Mouse (Mus musculus) forebrain, embryonic 14.5 days (tissue): ENCODE results near the gene Mcoln1. TPM values are rescaled to one million over a fixed set of nuclear protein-coding genes. Genes with fewer than 3 reads are reported as not detected.
A peak's percentile ranks its signal among the peaks of the same experiment; 100 is the strongest.

Experiments used
- ATAC-seq: fragments of 200-750 bp; cut with Nextera tagmentation; 2 replicates; pipeline ENCODE4 v1.8.0; 2017; ENCODE audit warnings: mild to moderate bottlenecking, moderate library complexity
- DNase-seq: peaks from one replicate; pipeline ENCODE4 v3.0.0-alpha.2; 2015; ENCODE audit warnings: low spot score
- H3K27ac ChIP-seq: fragments of 300-500 bp; sonication (generic); 2 replicates; pipeline ENCODE4 v1.5.1; 2014; ENCODE audit warnings: low read depth, mild to moderate bottlenecking, control low read depth, low read length, moderate library complexity
- H3K27me3 ChIP-seq: fragments of 300-500 bp; sonication (generic); replicated peaks from 2 replicates; pipeline ENCODE4 v1.6.1; 2014; ENCODE audit warnings: low read length, control low read depth, mixed read lengths; ENCODE audit not compliant: control insufficient read depth, insufficient read depth
- H3K36me3 ChIP-seq: fragments of 300-500 bp; sonication (generic); 2 replicates; pipeline ENCODE4 v1.6.1; 2014; ENCODE audit warnings: low read length, control low read depth; ENCODE audit not compliant: control insufficient read depth, insufficient read depth
- H3K4me1 ChIP-seq: fragments of 300-500 bp; sonication (generic); 2 replicates; pipeline ENCODE4 v1.6.1; 2014; ENCODE audit warnings: antibody characterized with exemption, low read length, control low read depth; ENCODE audit not compliant: control insufficient read depth, insufficient read depth
- H3K4me2 ChIP-seq: fragments of 300-500 bp; sonication (generic); 2 replicates; pipeline ENCODE4 v1.6.1; 2014; ENCODE audit warnings: mild to moderate bottlenecking, control low read depth, low read length
- H3K4me3 ChIP-seq: fragments of 300-500 bp; sonication (generic); 2 replicates; pipeline ENCODE4 v1.5.1; 2014; ENCODE audit warnings: low read depth, low read length, control low read depth
- H3K9ac ChIP-seq: fragments of 300-500 bp; sonication (generic); 2 replicates; pipeline ENCODE4 v1.6.1; 2014; ENCODE audit warnings: mild to moderate bottlenecking, low read length, control low read depth, moderate library complexity
- H3K9me3 ChIP-seq: fragments of 300-500 bp; sonication (generic); replicated peaks from 2 replicates; pipeline ENCODE4 v1.6.1; 2016; ENCODE audit warnings: low read length, control low read depth, mixed read lengths; ENCODE audit not compliant: control insufficient read depth
- WGBS: fragments of 180-500 bp; shearing (Covaris S2); extraction: QIAGEN DNeasy Blood & Tissue Kit; methylation state at CpG from one replicate; pipeline ENCODE4 v1.1.7; 2014; 5-methylcytosine and 5-hydroxymethylcytosine counted together
- polyA plus RNA-seq: library from polyadenylated mRNA; unstranded; fragments of >200 nt; fragmentation: Nextera tagmentation; extraction: Ambion mirVana; gene quantifications from 2 replicates; pipeline ENCODE4 v1.2.1, GENCODE M21; 2014

The Mcoln1 gene
- polyA plus RNA-seq, 1 experiment from 2014 or later: 50.5 TPM

- H3K9ac ChIP-seq: peak within 1 kb of the TSS; percentile 59
- H3K27me3 ChIP-seq: no peaks in the 10 kb centered on the region
- H3K36me3 ChIP-seq: peaks cover 38% of the 10 kb centered on the region
- ATAC-seq (peak; percentile 77), DNase-seq (peak; percentile 90)
- H3K9me3 ChIP-seq: no peaks in the 10 kb centered on the region
- peak within 1 kb of the TSS; percentile 32 for H3K4me3 ChIP-seq
- H3K4me2 ChIP-seq: peak within 1 kb of the TSS; percentile 67
- peak within 1 kb of the TSS; percentile 58 for H3K27ac ChIP-seq
- WGBS: under 1% methylated on average over 25 of the region's 25 CpGs
- no peaks in the 10 kb centered on the region for H3K4me1 ChIP-seq
Observed at GRCm38 (mm10) chr8:3515260-3515671, 15.0 kb downstream of the Mcoln1 start, which contains the start of gene Pnpla6. Gene Pnpla6, plus strand, starts transcription at chr8:3515384.

DNA sequence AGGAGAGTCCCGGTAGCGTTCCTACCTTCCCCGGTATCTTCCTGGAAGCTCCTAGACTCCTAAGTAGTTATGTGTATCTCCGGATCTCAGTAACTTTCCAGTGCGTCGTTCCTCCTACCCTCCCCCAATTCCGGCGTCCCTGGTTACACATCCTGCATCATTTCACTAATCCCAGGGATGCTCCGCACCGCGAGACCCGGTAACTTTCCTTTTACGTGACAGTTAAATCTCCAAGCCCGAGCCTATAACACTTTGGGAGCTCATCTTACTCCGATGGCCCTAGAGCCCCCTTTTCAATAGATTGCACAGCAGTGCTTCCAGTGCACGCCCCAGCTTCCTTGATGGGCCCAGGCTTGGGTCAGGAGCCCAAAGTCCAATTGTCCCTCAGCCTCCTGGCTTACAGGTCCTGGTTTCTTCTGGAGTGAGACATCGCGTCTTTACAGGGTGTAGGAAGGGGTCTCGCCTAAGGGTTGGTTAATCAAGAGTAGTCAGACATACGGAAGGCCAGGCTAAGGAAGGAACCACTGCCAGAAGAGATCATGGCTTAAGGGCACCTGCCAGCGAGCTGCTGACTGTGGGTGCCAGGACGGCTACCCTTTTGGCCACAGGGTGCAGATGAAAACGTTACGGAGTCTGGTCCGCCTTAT lies 15.6 kb downstream of the Mcoln1 start:
- H3K4me1 ChIP-seq: no peaks in the 10 kb centered on the region
- under 1% methylated on average over 25 of the region's 25 CpGs for WGBS
- H3K4me2 ChIP-seq: peak overlapping the region; percentile 67
- DNase-seq: peak; percentile 48
- no peaks in the 10 kb centered on the region for H3K9me3 ChIP-seq
- H3K9ac ChIP-seq: peak overlapping the region; percentile 59
- H3K36me3 ChIP-seq: peaks cover 32% of the 10 kb centered on the region
- H3K27me3 ChIP-seq: no peaks in the 10 kb centered on the region
- peak; percentile 33 for ATAC-seq
- H3K4me3 ChIP-seq: peak overlapping the region; percentile 32
- peak overlapping the region; percentile 52 for H3K27ac ChIP-seq

- peaks cover 31% of the 10 kb centered on the region for H3K36me3 ChIP-seq
- DNase-seq (peak; percentile 97), ATAC-seq (peak; percentile 88)
- peak overlapping the region; percentile 67 for H3K4me2 ChIP-seq
- H3K27ac ChIP-seq: peak overlapping the region; percentile 52
- peak overlapping the region; percentile 59 for H3K9ac ChIP-seq
- H3K27me3 ChIP-seq: no peaks in the 10 kb centered on the region
- no peaks in the 10 kb centered on the region for H3K4me1 ChIP-seq
- peak overlapping the region; percentile 32 for H3K4me3 ChIP-seq
- WGBS: under 1% methylated on average over 36 of the region's 36 CpGs
- no peaks in the 10 kb centered on the region for H3K9me3 ChIP-seq
Observed at GRCm38 (mm10) chr8:3516450-3517116, 16.3 kb downstream of the Mcoln1 start.

DNA sequence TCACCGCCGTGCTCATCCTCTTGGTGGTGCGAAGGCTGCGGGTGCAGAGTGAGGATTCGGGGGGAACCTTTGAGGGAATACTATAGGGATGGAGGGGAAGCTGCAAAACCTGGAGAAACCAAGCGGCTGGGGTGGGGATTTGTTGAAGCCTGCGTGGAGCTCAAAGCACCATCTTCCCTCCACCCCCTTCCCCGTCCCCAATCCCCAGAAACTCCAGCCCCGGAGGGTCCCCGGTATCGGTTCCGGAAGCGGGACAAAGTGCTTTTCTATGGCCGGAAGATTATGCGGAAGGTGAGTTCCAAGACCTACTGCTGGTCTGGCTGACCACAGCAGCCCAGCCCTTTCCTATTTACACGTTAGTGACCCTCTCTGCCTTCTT lies 16.8 kb downstream of the Mcoln1 start:
- WGBS: 15% methylated on average over 16 of the region's 16 CpGs
- H3K4me1 ChIP-seq: no peaks in the 10 kb centered on the region
- no peak overlapping the region for H3K27ac ChIP-seq

DNA sequence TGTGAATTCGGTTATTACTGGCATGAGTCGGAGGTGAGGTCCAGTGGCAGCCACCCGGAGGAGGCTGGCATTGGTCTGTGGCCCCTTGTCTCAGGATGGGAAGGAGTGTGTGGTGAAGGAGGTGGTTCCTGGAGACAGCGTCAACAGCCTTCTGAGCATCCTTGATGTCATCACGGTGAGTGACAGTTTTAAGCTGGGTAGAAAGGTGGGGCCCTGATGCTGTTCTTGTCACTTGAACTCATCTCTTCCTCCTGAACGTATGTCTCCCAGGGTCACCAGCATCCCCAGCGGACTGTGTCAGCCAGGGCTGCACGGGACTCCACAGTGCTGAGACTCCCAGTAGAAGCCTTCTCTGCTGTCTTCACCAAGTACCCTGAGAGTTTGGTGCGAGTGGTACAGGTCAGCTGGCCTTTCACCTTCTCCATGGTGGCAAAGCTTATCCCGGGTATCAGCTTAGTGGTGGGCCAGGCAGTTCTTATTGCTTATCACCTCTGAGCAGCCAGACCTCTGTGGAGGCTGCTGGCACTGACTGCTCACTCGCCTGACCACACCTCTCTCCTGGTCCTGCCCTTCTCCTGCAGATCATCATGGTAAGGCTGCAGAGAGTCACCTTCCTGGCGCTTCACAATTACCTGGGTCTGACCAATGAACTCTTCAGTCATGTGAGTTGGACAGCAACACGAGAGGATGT lies 21.9 kb downstream of the Mcoln1 start:
- no peak overlapping the region for H3K9ac ChIP-seq
- H3K27me3 ChIP-seq: no peaks in the 10 kb centered on the region
- DNase-seq (no peak), ATAC-seq (no peak)
- no peaks in the 10 kb centered on the region for H3K4me1 ChIP-seq
- 91% methylated on average over 13 of the region's 13 CpGs for WGBS
- peaks cover 36% of the 10 kb centered on the region for H3K36me3 ChIP-seq
- H3K4me3 ChIP-seq: no peak overlapping the region
- H3K4me2 ChIP-seq: no peak overlapping the region
- no peak overlapping the region for H3K27ac ChIP-seq
- H3K9me3 ChIP-seq: no peaks in the 10 kb centered on the region

More for the DNA sequence above, 16.8 kb downstream of the Mcoln1 start:
- H3K9ac ChIP-seq: peak overlapping the region; percentile 57
- H3K27me3 ChIP-seq: no peaks in the 10 kb centered on the region
- no peak for ATAC-seq
- H3K4me2 ChIP-seq: peak overlapping the region; percentile 67
- no peaks in the 10 kb centered on the region for H3K9me3 ChIP-seq
- H3K4me3 ChIP-seq: peak overlapping the region; percentile 32
- peaks cover 30% of the 10 kb centered on the region for H3K36me3 ChIP-seq
- peak; percentile 20 for DNase-seq

DNA sequence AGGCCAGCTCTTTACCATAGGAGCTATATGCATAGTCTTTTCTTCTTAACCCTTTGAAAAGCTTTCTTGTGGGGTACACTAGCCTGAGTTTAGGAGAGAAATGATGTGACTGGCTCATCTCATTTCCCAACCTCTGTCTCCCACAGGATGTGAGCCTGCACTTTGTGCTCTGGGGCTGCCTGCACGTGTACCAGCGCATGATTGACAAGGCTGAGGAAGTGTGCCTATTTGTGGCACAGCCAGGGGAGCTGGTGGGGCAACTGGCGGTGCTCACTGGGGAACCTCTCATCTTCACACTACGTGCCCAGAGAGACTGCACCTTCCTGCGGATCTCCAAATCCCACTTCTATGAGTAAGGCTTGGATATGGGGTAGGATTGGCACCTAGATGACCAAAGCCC lies 30.6 kb downstream of the Mcoln1 start:
- no peak overlapping the region for H3K27ac ChIP-seq
- no peak overlapping the region for H3K4me3 ChIP-seq
- no peak overlapping the region for H3K9ac ChIP-seq
- ATAC-seq (no peak), DNase-seq (no peak)
- H3K9me3 ChIP-seq: no peaks in the 10 kb centered on the region
- WGBS: 92% methylated on average over 5 of the region's 5 CpGs
- no peaks in the 10 kb centered on the region for H3K27me3 ChIP-seq
- no peaks in the 10 kb centered on the region for H3K4me1 ChIP-seq
- H3K4me2 ChIP-seq: no peak overlapping the region
- peaks cover 25% of the 10 kb centered on the region for H3K36me3 ChIP-seq

DNA sequence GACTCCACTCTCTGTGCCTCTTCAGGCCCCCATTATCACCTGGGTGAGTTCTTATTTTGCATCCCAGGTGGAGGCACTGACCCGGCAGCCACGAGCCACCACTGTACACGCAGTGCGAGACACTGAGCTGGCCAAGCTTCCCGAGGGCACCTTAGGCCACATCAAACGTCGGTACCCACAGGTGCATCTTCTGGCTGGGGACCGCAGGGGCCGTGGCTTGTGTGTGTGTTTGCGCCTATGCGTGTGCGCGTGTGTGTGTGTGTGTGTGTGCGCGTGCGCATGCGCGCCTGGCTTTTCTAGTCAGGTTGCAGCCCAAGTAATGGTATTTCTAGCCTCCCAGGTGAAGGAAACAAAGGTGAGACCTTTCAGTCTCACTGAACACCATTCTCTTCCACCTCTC lies 31.7 kb downstream of the Mcoln1 start:
- H3K27me3 ChIP-seq: no peaks in the 10 kb centered on the region
- no peaks in the 10 kb centered on the region for H3K9me3 ChIP-seq
- no peak overlapping the region for H3K27ac ChIP-seq
- H3K4me1 ChIP-seq: no peaks in the 10 kb centered on the region
- no peak overlapping the region for H3K9ac ChIP-seq
- no peak overlapping the region for H3K4me2 ChIP-seq
- peaks cover 30% of the 10 kb centered on the region for H3K36me3 ChIP-seq
- 94% methylated on average over 18 of the region's 18 CpGs for WGBS
- no peak overlapping the region for H3K4me3 ChIP-seq
- ATAC-seq (no peak), DNase-seq (no peak)

GRCm38 (mm10) chr8:3536053-3536841 lies 36.0 kb downstream of the Mcoln1 start:
- H3K27me3 ChIP-seq: no peaks in the 10 kb centered on the region
- H3K4me3 ChIP-seq: no peak overlapping the region
- H3K9me3 ChIP-seq: no peaks in the 10 kb centered on the region
- WGBS: 60% methylated on average over 15 of the region's 15 CpGs
- no peak for ATAC-seq
- no peaks in the 10 kb centered on the region for H3K4me1 ChIP-seq
- peaks cover 53% of the 10 kb centered on the region for H3K36me3 ChIP-seq
- no peak overlapping the region for H3K4me2 ChIP-seq
- no peak for DNase-seq
- H3K27ac ChIP-seq: no peak overlapping the region
- H3K9ac ChIP-seq: no peak overlapping the region
